Mouse (Mus musculus): ENCODE measurements around the gene Cetn4. TPM values are rescaled to one million over a fixed set of nuclear protein-coding genes. Genes with fewer than 3 reads are reported as not detected.

The Cetn4 gene
- polyA plus RNA-seq (2015; fragmentation: Illumina TruSeq; extraction: RNeasy Lipid Tissue Mini Kit (QIAGEN cat#74804); ENCODE audit: insufficient read depth, low replicate concordance): 3.1 TPM

GRCm38 (mm10) chr3:37312370-37312941 is at the start of gene Cetn4, which contains the start of gene Bbs12:
Gene Cetn4 (minus strand): TSS chr3:37312708.
Gene Bbs12 (plus strand): TSS chr3:37312554.

DNA sequence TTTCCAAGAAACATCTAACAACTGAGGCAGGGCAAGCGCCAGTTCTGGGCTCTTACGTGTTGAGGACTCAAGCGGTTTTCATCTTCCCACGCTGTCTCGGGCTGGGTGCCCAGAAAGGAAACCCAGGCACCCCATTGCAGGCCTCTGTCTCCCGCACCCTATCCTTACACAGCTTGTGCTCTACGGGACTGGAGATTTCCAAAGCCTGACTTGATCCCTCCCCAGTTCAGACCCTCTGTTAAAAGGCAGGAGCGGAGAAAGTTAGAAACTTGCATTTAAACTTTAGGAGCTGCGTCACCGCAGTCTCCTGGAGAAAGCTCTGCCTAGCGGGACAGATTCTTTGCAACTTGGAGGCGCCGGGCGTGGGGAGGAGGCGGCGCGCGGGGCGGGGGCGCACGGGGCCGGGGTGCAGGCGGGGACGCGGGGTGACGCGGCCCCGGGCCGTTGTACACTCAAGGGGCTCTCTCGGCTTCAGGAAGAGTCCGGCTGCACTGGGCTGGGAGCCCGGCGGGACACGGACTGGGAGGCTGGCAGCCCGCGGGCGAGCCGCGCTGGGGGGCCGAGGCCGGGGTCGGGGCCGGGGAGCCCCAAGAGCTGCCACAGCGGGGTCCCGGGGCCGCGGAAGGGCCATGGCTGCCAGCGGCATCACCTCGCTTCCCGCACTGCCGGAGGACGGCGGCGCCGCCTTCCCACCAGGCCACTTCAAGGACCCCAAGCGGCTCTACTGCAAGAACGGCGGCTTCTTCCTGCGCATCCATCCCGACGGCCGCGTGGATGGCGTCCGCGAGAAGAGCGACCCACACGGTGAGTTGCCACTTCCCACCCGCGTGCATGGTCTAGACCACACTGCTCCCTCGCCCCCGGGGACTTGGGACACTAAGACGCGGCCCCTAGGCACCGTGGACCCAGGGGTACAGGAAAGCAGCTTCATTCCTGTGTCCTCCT is 36.0 kb upstream of the Cetn4 start, which contains the start of gene Fgf2:
Fgf2 (plus strand) TSS at position 126 of the 945 bp plus-strand sequence.

Other genes starting within 250 kb of the Cetn4 start
- gene Adad1, start 249.2 kb downstream of the Cetn4 start, polyA plus RNA-seq (2015; fragmentation: Illumina TruSeq; extraction: RNeasy Lipid Tissue Mini Kit (QIAGEN cat#74804); ENCODE audit: insufficient read depth, low replicate concordance): not detected
- gene Il2, start 186.7 kb downstream of the Cetn4 start, polyA plus RNA-seq (2015; fragmentation: Illumina TruSeq; extraction: RNeasy Lipid Tissue Mini Kit (QIAGEN cat#74804); ENCODE audit: insufficient read depth, low replicate concordance): 0.36 TPM
- gene Il21, start 80.1 kb downstream of the Cetn4 start, polyA plus RNA-seq (2015; fragmentation: Illumina TruSeq; extraction: RNeasy Lipid Tissue Mini Kit (QIAGEN cat#74804); ENCODE audit: insufficient read depth, low replicate concordance): 0.52 TPM
- 9.3 TPM for gene Bbs12, start 154 bp downstream of the Cetn4 start, polyA plus RNA-seq (2015; fragmentation: Illumina TruSeq; extraction: RNeasy Lipid Tissue Mini Kit (QIAGEN cat#74804); ENCODE audit: insufficient read depth, low replicate concordance)
- 4.4 TPM for gene Fgf2, start 35.6 kb upstream of the Cetn4 start, polyA plus RNA-seq (2015; fragmentation: Illumina TruSeq; extraction: RNeasy Lipid Tissue Mini Kit (QIAGEN cat#74804); ENCODE audit: insufficient read depth, low replicate concordance)
- gene Spata5, start 107.2 kb upstream of the Cetn4 start, polyA plus RNA-seq (2015; fragmentation: Illumina TruSeq; extraction: RNeasy Lipid Tissue Mini Kit (QIAGEN cat#74804); ENCODE audit: insufficient read depth, low replicate concordance): 32.7 TPM
- gene Nudt6, start 107.5 kb upstream of the Cetn4 start, polyA plus RNA-seq (2015; fragmentation: Illumina TruSeq; extraction: RNeasy Lipid Tissue Mini Kit (QIAGEN cat#74804); ENCODE audit: insufficient read depth, low replicate concordance): 12.6 TPM